Mouse (Mus musculus) midbrain, embryonic 15.5 days (tissue): ENCODE measurements around the gene Gm8773. TPM values are rescaled to one million over a fixed set of nuclear protein-coding genes. Genes with fewer than 3 reads are reported as not detected.

Source experiments
- ATAC-seq: fragments of 200-750 bp; cut with Nextera tagmentation; replicated peaks from 2 replicates; pipeline ENCODE4 v1.8.0; 2017; ENCODE audit warnings: moderate TSS enrichment
- H3K27ac ChIP-seq: fragments of 300-500 bp; sonication (generic); 2 replicates; pipeline ENCODE4 v1.5.1; 2015; ENCODE audit warnings: mild to moderate bottlenecking, inconsistent platforms
- H3K27me3 ChIP-seq: fragments of 300-500 bp; sonication (generic); replicated peaks from 2 replicates; pipeline ENCODE4 v1.6.1; 2015; ENCODE audit warnings: inconsistent platforms
- H3K36me3 ChIP-seq: fragments of 300-500 bp; sonication (generic); replicated peaks from 2 replicates; pipeline ENCODE4 v1.6.1; 2015; ENCODE audit warnings: inconsistent platforms
- H3K4me1 ChIP-seq: fragments of 300-500 bp; sonication (generic); 2 replicates; pipeline ENCODE4 v1.6.1; 2015; ENCODE audit warnings: inconsistent platforms
- H3K4me2 ChIP-seq: fragments of 300-500 bp; sonication (generic); 2 replicates; pipeline ENCODE4 v1.6.1; 2015; ENCODE audit warnings: inconsistent platforms, mild to moderate bottlenecking, moderate library complexity
- H3K4me3 ChIP-seq: fragments of 300-500 bp; sonication (generic); 2 replicates; pipeline ENCODE4 v1.5.1; 2015; ENCODE audit warnings: mild to moderate bottlenecking, inconsistent platforms
- H3K9ac ChIP-seq: fragments of 300-500 bp; sonication (generic); 2 replicates; pipeline ENCODE4 v1.6.1; 2015; ENCODE audit warnings: mild to moderate bottlenecking, inconsistent platforms
- H3K9me3 ChIP-seq: fragments of 300-500 bp; sonication (generic); 2 replicates; pipeline ENCODE4 v1.6.1; 2016; ENCODE audit warnings: inconsistent platforms
- WGBS: fragments of 180-500 bp; shearing (Covaris S2); methylation state at CpG from one replicate; pipeline ENCODE4 v1.1.7; 2015; ENCODE audit warnings: mixed read lengths; 5-methylcytosine and 5-hydroxymethylcytosine counted together
- polyA plus RNA-seq: library from polyadenylated mRNA; unstranded; fragments of >200 nt; fragmentation: Nextera tagmentation; extraction: Ambion mirVana; gene quantifications from 2 replicates; pipeline ENCODE4 v1.2.1, GENCODE M21; 2015

Gm8773 gene
- polyA plus RNA-seq, 1 experiment from 2014 or later, result 12.5 TPM

GRCm38 (mm10) chr5:5618329-5618728, 44.7 kb downstream of the Gm8773 start:
- WGBS, result 68% methylated on average over 4 of the region's 4 CpGs
- no peaks in the 10 kb centered on the region for H3K27me3 ChIP-seq
- no peaks in the 10 kb centered on the region for H3K9me3 ChIP-seq
- H3K27ac ChIP-seq, result no peak overlapping the region
- no peak overlapping the region for H3K4me3 ChIP-seq
- H3K4me1 ChIP-seq, result no peaks in the 10 kb centered on the region
- no peak for ATAC-seq
- H3K9ac ChIP-seq, result no peak overlapping the region
- no peaks in the 10 kb centered on the region for H3K36me3 ChIP-seq
- H3K4me2 ChIP-seq, result no peak overlapping the region

GRCm38 (mm10) chr5:5625491-5625890, 51.9 kb downstream of the Gm8773 start:
- WGBS, result 78% methylated on average over 3 of the region's 3 CpGs
- Histone ChIP-seq H3K4me2 (no peak overlapping the region), H3K9me3 (no peaks in the 10 kb centered on the region), H3K27me3 (no peaks in the 10 kb centered on the region), H3K4me1 (no peaks in the 10 kb centered on the region), H3K36me3 (no peaks in the 10 kb centered on the region), H3K27ac (no peak overlapping the region), H3K9ac (no peak overlapping the region), H3K4me3 (no peak overlapping the region)
- no peak for ATAC-seq

Other genes starting within 250 kb of the Gm8773 start
- gene Cdk14, start 153.5 kb upstream of the Gm8773 start, polyA plus RNA-seq, result 40.9 and 41.2 TPM in 2 replicates
- gene 1700015F17Rik, start 94.7 kb upstream of the Gm8773 start, polyA plus RNA-seq, result not detected in 2 replicates
- 17.3 and 18.8 TPM in 2 replicates for gene Cldn12, start 58.8 kb upstream of the Gm8773 start, polyA plus RNA-seq
- 19.8 and 20.8 TPM in 2 replicates for gene Gtpbp10, start 14.3 kb upstream of the Gm8773 start, polyA plus RNA-seq
- 8.2 and 9.7 TPM in 2 replicates for gene Cfap69, start 90.4 kb downstream of the Gm8773 start, polyA plus RNA-seq
- gene Steap2, start 120.8 kb downstream of the Gm8773 start, polyA plus RNA-seq, result 5.7 and 5.9 TPM in 2 replicates
- gene Steap1, start 175.5 kb downstream of the Gm8773 start, polyA plus RNA-seq, result 0.88 and 1.2 TPM in 2 replicates